Mouse (Mus musculus) kidney, adult 2 months (tissue): ENCODE measurements at regions not wholly inside any gene's neighbourhood (a gene's known extent, or its start where the extent isn't known, plus 50 kb on each side); places are given as distances from the start of the nearest gene placed in this dataset.

Experiments
- DNase-seq: peaks from one replicate; pipeline ENCODE4 v3.0.0; 2021
- H3K27ac ChIP-seq: fragments of 200-500 bp; 2 replicates; pipeline ENCODE4 v1.5.1; 2012; ENCODE audit warnings: low read depth, low read length, control low read depth, inconsistent platforms; ENCODE audit not compliant: insufficient read depth
- H3K27me3 ChIP-seq: fragments of 200-500 bp; replicated peaks from 2 replicates; pipeline ENCODE4 v1.6.1; 2012; ENCODE audit warnings: mild to moderate bottlenecking, moderate library complexity, low read length, inconsistent platforms; ENCODE audit not compliant: control insufficient read depth, insufficient read depth
- H3K36me3 ChIP-seq: fragments of 200-500 bp; 2 replicates; pipeline ENCODE4 v1.6.1; 2012; ENCODE audit warnings: mild to moderate bottlenecking, moderate library complexity, low read length, inconsistent platforms; ENCODE audit not compliant: control insufficient read depth, insufficient read depth
- H3K4me1 ChIP-seq: fragments of 200-500 bp; 2 replicates; pipeline ENCODE4 v1.6.1; 2011; ENCODE audit warnings: low read length; ENCODE audit not compliant: control insufficient read depth, insufficient read depth
- H3K4me3 ChIP-seq: fragments of 200-500 bp; 2 replicates; pipeline ENCODE4 v1.5.1; 2011; ENCODE audit warnings: mild to moderate bottlenecking, low read depth, low read length, control low read depth; ENCODE audit not compliant: insufficient read depth
- CTCF ChIP-seq: fragments of 200-500 bp; conservative IDR thresholded peaks from 2 replicates; pipeline ENCODE4 v1.5.1; 2011; ENCODE audit warnings: low read depth, mild to moderate bottlenecking, control low read depth, low read length, moderate library complexity, mixed read lengths; ENCODE audit not compliant: insufficient read depth, insufficient read length
- POLR2A ChIP-seq: fragments of 200-500 bp; IDR thresholded peaks from one replicate; pipeline ENCODE4 v1.6.1; 2011; ENCODE audit warnings: low read depth, low read length, control low read depth
- WGBS: fragments of 180-500 bp; shearing (Covaris S2); methylation state at CpG from one replicate; pipeline ENCODE4 v1.1.7; 2018; 5-methylcytosine and 5-hydroxymethylcytosine counted together

DNA sequence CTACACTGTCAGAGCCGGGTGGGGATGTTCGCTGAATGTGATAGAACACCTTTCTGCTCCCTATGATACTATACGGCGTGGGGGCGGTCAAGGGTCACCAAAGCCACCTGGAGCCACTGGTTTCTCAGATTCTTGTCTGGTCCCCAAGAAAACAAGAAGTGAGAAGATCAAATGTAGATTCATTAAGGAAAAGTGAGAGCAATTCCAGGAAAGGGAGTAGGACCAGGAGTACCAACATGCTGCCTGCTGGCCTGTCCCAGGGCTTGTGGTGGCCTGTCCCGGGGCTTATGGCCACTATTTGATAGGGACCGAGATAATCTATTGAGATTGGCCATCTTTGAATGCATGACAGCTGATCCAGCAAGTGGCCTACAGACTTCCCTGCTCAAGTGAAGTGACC is 58.8 kb upstream of the Fut8 start:
- Histone ChIP-seq H3K36me3 (no peaks in the 10 kb centered on the region), H3K4me3 (no peak overlapping the region), H3K27me3 (no peaks in the 10 kb centered on the region), H3K4me1 (peaks cover 14% of the 10 kb centered on the region), H3K27ac (no peak overlapping the region)
- no peak for DNase-seq
- 92% methylated on average over 7 of the region's 7 CpGs for WGBS
- TF ChIP-seq POLR2A (no peak), CTCF (no peak)

DNA sequence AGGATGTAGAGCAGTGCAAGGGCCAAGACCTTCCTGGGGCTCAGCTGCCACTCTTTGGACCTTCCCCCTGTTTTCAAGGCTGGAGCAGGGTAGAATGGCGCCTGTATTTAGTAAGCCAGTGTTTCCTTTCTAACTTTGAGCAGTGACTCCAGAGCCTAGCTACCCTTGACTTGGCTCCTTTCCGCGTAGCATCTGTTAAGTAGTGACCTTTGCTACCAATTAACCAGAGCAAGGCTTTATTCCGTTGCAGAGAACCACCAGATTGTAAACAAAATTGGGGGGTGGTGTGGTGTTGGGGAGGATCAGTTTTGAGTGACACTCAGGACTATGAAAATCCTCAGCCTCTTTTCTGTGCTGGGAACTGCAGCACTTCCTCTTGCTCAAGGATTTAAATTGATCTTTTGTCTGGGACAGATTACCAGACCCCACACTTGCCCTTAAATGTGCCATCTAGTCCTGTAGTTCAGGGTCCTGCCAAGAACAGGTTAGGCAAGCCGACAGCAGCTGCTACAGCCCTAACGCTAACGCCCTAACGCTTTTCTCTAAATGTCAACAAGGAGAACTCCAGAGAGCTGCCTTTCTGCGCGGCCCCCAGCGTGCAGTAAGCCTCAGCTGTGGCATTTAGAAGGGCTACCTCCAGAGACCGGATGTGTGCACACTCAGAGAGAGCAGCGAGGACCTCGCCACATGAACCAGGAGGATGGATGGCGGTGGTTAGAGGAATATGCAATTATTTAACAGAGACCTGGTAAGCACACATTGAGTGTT is 59.9 kb upstream of the Fut8 start:
- Histone ChIP-seq H3K4me1 (peaks cover 17% of the 10 kb centered on the region), H3K27ac (peak overlapping the region; percentile 61), H3K36me3 (no peaks in the 10 kb centered on the region), H3K4me3 (no peak overlapping the region), H3K27me3 (no peaks in the 10 kb centered on the region)
- 28% methylated on average over 15 of the region's 15 CpGs for WGBS
- DNase-seq = peak; percentile 93
- TF ChIP-seq POLR2A (no peak), CTCF (no peak)

DNA sequence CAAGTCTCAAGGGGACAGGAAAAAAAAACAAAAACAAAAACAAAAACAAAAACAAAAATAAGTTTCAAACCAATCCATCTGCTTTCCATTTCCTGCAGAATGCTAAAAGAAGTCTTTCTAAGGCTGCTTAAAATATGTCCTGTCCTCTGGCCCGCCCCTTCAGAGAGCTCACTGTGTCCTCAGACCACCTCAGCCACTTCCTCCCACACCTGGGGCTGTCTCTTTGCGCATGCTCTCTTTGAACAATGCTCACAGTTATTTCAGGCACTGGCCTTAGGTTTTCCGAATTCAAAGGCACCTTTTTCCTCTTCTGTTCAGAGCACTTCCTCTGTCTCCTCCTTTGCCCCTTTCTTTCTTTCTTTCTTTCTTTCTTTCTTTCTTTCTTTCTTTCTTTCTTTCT is 60.6 kb upstream of the Fut8 start:
- Histone ChIP-seq H3K27ac (peak overlapping the region; percentile 59; the same call in 1 of the 2 replicates), H3K4me1 (peaks cover 17% of the 10 kb centered on the region), H3K36me3 (no peaks in the 10 kb centered on the region), H3K4me3 (no peak overlapping the region), H3K27me3 (no peaks in the 10 kb centered on the region)
- 31% methylated on average over 3 of the region's 3 CpGs for WGBS
- DNase-seq = peak; percentile 41
- TF ChIP-seq CTCF (no peak), POLR2A (no peak)

DNA sequence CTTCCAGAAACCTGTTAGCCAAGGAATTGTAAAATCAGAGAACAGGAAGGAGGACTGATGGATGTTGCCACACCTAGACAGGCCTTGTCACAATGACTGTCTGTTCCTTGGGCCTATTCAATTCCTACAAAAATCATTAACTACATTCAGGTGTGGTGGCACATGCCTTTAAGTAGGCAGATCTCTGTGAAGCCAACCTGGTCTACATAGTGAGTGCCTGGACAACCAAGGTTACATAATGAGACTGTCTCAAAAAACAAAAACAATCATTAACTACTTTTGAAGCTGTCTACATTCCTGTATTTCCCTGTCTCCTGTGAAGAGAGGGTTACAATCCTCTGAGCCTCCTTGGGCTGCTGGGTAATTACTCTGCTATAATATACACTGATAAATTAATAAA is 63.9 kb upstream of the Fut8 start:
- H3K36me3 ChIP-seq = no peaks in the 10 kb centered on the region
- H3K4me3 ChIP-seq = no peak overlapping the region
- no peak for TF ChIP-seq POLR2A
- no peak for TF ChIP-seq CTCF
- H3K27ac ChIP-seq = peak overlapping the region; percentile 57
- peak; percentile 76 for DNase-seq
- peaks cover 17% of the 10 kb centered on the region for H3K4me1 ChIP-seq
- H3K27me3 ChIP-seq = no peaks in the 10 kb centered on the region

DNA sequence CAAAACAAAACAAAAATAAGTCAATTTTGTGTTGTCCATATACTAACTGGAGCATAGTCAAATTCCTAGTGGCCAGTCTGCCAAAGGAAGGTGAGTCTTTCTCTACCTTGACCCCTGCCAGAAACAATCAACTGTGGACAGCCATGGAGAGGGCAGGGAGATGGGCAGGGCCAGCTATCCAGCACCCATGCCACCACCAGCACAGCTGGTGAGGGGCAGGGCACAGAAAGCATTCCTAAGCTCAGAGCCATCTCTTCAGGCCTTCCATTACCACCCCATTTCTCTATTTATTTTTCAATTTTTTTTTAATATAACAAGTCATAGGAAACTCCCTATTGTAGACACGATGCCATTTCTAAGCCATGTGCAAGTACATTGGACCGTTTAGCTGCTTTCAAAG is 65.4 kb upstream of the Fut8 start:
- H3K36me3 ChIP-seq = no peaks in the 10 kb centered on the region
- no peak overlapping the region for H3K27ac ChIP-seq
- WGBS = 93% methylated on average over 2 of the region's 2 CpGs
- H3K4me1 ChIP-seq = peaks cover 10% of the 10 kb centered on the region; the same call in 1 of the 2 replicates
- H3K27me3 ChIP-seq = no peaks in the 10 kb centered on the region
- no peak for TF ChIP-seq POLR2A
- no peak for TF ChIP-seq CTCF
- DNase-seq = no peak
- no peak overlapping the region for H3K4me3 ChIP-seq

DNA sequence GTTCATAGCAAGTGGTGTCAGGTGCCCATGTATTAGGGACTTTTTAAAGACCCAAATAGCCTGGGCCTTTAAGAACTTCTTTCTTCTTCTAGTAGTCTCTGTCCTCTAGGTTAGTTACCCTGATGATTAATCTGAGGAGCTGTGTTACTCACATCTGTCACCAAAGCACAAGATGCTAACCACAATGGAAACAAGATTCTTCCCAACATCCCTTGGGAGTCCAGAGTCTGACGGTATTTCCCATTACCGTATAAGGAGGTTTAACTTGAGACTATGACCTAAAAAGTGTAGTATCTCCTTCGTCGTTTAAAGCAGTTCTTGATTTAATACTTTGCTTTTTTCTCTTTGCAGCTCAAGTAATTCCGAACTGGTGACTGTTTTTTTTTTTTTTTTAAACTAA is 67.7 kb upstream of the Fut8 start:
- TF ChIP-seq POLR2A = no peak
- TF ChIP-seq CTCF = no peak
- DNase-seq = no peak
- no peak overlapping the region for H3K4me3 ChIP-seq
- peaks cover 3% of the 10 kb centered on the region; the same call in 1 of the 2 replicates for H3K4me1 ChIP-seq
- H3K27ac ChIP-seq = no peak overlapping the region
- H3K36me3 ChIP-seq = no peaks in the 10 kb centered on the region
- H3K27me3 ChIP-seq = no peaks in the 10 kb centered on the region
- 79% methylated on average over 5 of the region's 5 CpGs for WGBS

DNA sequence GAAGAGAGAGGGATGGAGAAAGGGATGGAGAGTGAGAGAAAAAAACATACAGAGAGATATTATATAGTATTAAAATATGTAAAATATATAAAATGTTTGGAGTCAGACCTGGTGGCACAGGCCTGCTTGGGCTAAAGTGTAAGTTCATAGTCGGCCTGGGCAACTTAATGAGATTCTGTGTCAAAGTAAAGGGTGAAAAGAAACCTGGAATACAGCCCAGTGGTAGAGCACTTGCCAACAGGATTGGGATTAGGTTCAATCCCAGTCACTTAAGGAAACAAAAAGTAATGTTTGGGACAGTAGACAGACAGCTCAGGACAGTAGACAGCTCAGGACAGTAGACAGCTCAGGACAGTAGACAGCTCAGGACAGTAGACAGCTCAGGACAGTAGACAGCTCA is 69.6 kb upstream of the Fut8 start:
- no peak overlapping the region for H3K27ac ChIP-seq
- no peak overlapping the region for H3K4me3 ChIP-seq
- DNase-seq = peak; percentile 69
- H3K27me3 ChIP-seq = no peaks in the 10 kb centered on the region
- 60% methylated on average over 1 of the region's 1 CpGs for WGBS
- TF ChIP-seq POLR2A (no peak), CTCF (no peak)
- H3K4me1 ChIP-seq = no peaks in the 10 kb centered on the region
- H3K36me3 ChIP-seq = no peaks in the 10 kb centered on the region

DNA sequence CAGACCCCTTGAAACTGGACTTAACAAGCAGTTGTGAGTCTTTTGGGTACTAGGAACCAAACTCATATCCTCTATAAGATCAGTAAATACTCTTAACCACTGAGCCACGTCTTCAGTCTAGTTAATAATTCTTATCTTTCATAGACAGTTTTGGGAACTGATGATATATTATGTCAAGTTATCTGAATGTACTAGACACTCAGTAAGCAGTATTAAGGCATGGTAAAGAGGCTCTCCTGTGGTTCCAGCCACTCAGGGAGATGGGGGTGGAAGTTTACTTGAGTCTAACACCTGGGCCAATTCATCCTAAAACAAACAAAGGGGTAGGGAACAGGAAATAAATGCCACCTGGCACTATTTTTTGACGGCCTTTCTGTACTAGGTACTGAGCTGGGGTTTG is 81.2 kb upstream of the Fut8 start:
- 49% methylated on average over 2 of the region's 2 CpGs for WGBS
- Histone ChIP-seq H3K27me3 (no peaks in the 10 kb centered on the region), H3K4me3 (no peak overlapping the region), H3K27ac (no peak overlapping the region), H3K4me1 (no peaks in the 10 kb centered on the region), H3K36me3 (no peaks in the 10 kb centered on the region)
- DNase-seq = no peak
- TF ChIP-seq CTCF = no peak
- TF ChIP-seq POLR2A = no peak
